Mouse (Mus musculus): ENCODE results near the gene Sept1. TPM values are rescaled to one million over a fixed set of nuclear protein-coding genes. Genes with fewer than 3 reads are reported as not detected.

Gene Sept1
- polyA plus RNA-seq (2015; fragmentation: Nextera tagmentation; extraction: Ambion mirVana): 21.7 and 28.9 TPM in 2 replicates

DNA sequence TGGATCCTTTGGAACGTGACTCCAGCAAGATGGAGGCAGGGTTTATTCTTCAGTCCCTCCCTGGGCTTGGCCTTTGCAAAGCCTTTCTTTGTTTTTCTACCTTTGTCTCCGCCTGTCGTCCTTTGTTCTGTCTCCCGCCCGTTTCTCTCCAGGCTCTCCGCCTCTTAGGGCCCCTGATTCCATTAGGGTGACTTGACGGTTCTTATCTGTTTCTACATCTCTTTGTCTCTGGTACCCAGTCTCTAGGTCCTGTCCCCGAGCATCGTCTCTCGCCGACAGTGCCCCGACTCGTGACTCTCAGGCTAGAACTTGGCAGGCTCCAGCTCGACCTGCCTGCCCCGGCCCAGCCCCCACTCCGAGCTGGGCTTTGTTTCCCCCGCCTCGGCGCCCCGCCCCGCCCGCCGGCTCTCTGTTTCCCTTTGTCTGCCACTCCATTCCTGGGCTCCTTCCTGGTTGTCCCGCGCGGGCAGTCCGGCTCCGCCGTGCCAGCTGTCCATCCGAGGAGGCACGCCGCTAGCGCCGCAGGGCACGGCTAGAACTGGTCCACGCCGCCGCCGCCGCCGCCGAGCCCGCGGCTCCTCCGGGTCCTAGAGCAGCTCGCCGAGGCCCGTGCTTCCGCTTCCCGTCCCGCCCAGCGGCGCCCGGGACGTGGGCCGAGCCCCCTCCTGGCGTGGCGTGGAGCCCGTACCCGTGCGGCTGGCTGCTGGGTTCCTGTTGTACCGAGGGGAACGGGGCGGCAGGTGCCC is at the start of gene Sept1, which contains the start of gene Zfp553:
Gene Sept1, minus strand, starts transcription at position 509 of the 746 bp plus-strand sequence.
Gene Zfp553, plus strand, starts transcription at position 440 of the 746 bp plus-strand sequence.
- peak within 1 kb of the TSS; percentile 99 for H3K27ac ChIP-seq
- no peaks in the 10 kb centered on the region for H3K27me3 ChIP-seq
- H3K9me3 ChIP-seq: no peaks in the 10 kb centered on the region
- peak; percentile 92 for ATAC-seq (ENCODE audit: borderline replicate concordance, extremely low read depth, low FRiP score, low TSS enrichment)
- H3K4me2 ChIP-seq: peak within 1 kb of the TSS; percentile 66
- peaks cover 33% of the 10 kb centered on the region for H3K4me1 ChIP-seq
- peaks cover 43% of the 10 kb centered on the region for H3K36me3 ChIP-seq
- H3K4me3 ChIP-seq: peak within 1 kb of the TSS; percentile 95
- WGBS: under 1% methylated on average over 64 of the region's 64 CpGs
- H3K9ac ChIP-seq: peak within 1 kb of the TSS; percentile 94

DNA sequence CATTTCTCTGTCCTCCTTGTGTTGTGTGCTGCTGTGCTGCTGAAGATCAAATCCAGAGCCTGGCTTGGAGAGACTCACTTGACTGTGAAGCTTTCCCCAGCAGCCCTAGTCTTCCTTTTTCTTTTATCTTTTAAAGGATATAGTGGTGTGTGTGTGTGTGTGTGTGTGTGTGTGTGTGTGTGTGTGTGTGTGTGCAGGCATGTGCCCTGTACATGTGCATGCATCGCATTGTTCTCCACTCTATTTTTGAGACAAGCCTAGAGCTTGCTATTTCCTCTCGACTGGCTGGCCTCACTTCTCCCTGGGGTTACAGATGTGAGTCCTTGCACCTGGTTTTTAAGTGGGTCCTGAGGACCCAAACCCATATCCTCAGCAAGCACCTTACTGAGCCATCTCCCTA is 49.3 kb upstream of the Sept1 start:
- ATAC-seq (ENCODE audit: borderline replicate concordance, extremely low read depth, low FRiP score, low TSS enrichment): no peak
- H3K9me3 ChIP-seq: no peaks in the 10 kb centered on the region
- H3K27me3 ChIP-seq: no peaks in the 10 kb centered on the region
- no peaks in the 10 kb centered on the region for H3K4me1 ChIP-seq
- no peak overlapping the region for H3K9ac ChIP-seq
- no peaks in the 10 kb centered on the region for H3K36me3 ChIP-seq
- no peak overlapping the region for H3K4me2 ChIP-seq
- H3K4me3 ChIP-seq: no peak overlapping the region
- H3K27ac ChIP-seq: no peak overlapping the region
- 73% methylated on average over 2 of the region's 2 CpGs for WGBS

DNA sequence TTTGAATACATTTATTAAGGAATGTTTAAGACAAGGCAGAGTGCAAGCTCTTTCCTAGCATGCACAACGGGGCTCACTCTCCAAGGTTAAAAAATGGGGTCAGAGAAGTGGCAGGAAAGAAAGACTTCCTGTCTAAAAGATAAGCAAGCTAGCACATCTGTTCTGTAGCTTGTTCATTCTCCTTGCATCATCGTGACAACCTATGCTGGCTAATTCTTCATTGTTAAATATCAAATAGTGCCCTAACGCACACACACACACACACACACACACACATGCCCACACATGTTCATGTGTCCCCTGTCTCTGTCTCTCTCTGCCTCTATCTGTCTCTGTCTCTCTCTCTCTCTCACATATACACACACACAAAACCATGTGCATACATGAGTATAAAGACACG is 48.2 kb upstream of the Sept1 start:
- no peaks in the 10 kb centered on the region for H3K9me3 ChIP-seq
- H3K4me1 ChIP-seq: no peaks in the 10 kb centered on the region
- no peak overlapping the region for H3K4me3 ChIP-seq
- no peaks in the 10 kb centered on the region for H3K36me3 ChIP-seq
- no peak overlapping the region for H3K9ac ChIP-seq
- no peak for ATAC-seq (ENCODE audit: borderline replicate concordance, extremely low read depth, low FRiP score, low TSS enrichment)
- H3K4me2 ChIP-seq: no peak overlapping the region
- H3K27me3 ChIP-seq: no peaks in the 10 kb centered on the region
- H3K27ac ChIP-seq: no peak overlapping the region
- WGBS: 39% methylated on average over 4 of the region's 4 CpGs

DNA sequence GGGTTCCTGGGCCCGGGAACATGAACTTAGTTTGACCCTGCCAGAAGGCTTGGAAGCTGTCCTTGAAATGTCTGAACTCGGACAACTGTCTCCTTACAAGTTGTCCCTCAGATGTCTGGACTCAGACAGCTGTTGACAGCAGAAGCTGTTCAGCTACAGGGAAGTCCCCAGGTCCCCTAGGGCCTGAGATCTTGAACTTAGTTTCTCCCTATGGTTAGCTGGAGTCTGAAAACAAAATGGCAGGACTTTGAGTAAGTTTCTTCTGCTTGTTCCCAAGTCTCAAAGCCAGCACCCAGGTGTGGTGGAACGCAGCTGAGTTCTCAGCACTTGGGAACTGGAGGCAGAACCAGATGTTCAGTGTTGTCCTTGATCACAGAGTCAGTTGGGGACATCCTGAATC is 47.2 kb upstream of the Sept1 start:
- H3K4me1 ChIP-seq: no peaks in the 10 kb centered on the region
- ATAC-seq (ENCODE audit: borderline replicate concordance, extremely low read depth, low FRiP score, low TSS enrichment): no peak
- 33% methylated on average over 3 of the region's 3 CpGs for WGBS
- H3K9me3 ChIP-seq: no peaks in the 10 kb centered on the region
- H3K4me2 ChIP-seq: no peak overlapping the region
- no peak overlapping the region for H3K27ac ChIP-seq
- no peaks in the 10 kb centered on the region for H3K36me3 ChIP-seq
- H3K27me3 ChIP-seq: no peaks in the 10 kb centered on the region
- H3K9ac ChIP-seq: no peak overlapping the region
- H3K4me3 ChIP-seq: no peak overlapping the region

DNA sequence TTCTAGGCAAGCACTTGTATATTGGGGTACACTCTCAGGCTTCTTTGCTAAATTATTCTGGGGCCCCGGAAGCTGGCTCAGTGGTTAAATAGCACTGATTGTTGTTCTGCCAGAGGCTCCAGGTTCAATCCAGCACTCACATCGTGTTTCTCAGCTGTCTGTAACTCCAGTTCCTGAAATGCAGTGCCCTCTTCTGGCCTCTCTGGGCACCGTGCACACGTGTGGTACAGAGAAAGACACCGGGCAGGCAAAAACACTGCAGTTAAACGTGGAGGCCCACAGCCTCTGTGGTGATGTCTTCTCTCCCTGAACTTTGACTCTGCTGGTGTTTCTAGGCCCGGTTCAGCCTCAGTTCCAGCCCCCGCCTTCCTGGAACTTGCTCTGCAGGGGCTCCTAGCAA is 45.4 kb upstream of the Sept1 start:
- H3K9ac ChIP-seq: no peak overlapping the region
- H3K36me3 ChIP-seq: no peaks in the 10 kb centered on the region
- ATAC-seq (ENCODE audit: borderline replicate concordance, extremely low read depth, low FRiP score, low TSS enrichment): no peak
- no peaks in the 10 kb centered on the region for H3K27me3 ChIP-seq
- no peak overlapping the region for H3K27ac ChIP-seq
- WGBS: 18% methylated on average over 8 of the region's 8 CpGs
- no peak overlapping the region for H3K4me2 ChIP-seq
- H3K9me3 ChIP-seq: no peaks in the 10 kb centered on the region
- H3K4me3 ChIP-seq: no peak overlapping the region
- H3K4me1 ChIP-seq: peaks cover 4% of the 10 kb centered on the region; the same call in 1 of the 2 replicates

DNA sequence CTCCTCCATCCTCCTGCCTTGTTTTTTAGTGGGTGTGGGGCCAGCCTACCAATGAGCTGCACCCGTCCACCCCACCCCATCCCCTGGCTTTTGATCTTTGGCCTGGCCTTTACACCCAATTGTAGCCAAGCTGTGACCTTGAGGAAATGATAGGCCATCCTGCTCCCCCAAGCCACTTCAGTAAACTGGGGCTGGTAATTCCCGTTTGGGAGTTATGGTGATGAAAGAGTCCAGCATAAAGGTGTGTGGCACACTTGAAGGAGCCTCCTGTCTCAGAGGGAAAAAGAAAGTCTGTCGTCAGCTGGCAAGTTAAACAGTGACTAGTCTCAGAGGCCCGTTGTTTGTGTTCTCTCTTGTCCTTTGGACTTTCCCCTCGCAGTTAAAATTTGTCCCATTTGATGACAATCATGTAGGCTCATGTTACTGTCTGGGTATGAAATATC is 43.6 kb upstream of the Sept1 start:
- Histone ChIP-seq H3K36me3 (peaks cover 6% of the 10 kb centered on the region; the same call in 1 of the 2 replicates), H3K27me3 (no peaks in the 10 kb centered on the region), H3K4me1 (peaks cover 16% of the 10 kb centered on the region), H3K9ac (no peak overlapping the region), H3K4me2 (no peak overlapping the region), H3K9me3 (no peaks in the 10 kb centered on the region), H3K4me3 (no peak overlapping the region), H3K27ac (no peak overlapping the region)
- 44% methylated on average over 5 of the region's 5 CpGs for WGBS
- no peak for ATAC-seq (ENCODE audit: borderline replicate concordance, extremely low read depth, low FRiP score, low TSS enrichment)

DNA sequence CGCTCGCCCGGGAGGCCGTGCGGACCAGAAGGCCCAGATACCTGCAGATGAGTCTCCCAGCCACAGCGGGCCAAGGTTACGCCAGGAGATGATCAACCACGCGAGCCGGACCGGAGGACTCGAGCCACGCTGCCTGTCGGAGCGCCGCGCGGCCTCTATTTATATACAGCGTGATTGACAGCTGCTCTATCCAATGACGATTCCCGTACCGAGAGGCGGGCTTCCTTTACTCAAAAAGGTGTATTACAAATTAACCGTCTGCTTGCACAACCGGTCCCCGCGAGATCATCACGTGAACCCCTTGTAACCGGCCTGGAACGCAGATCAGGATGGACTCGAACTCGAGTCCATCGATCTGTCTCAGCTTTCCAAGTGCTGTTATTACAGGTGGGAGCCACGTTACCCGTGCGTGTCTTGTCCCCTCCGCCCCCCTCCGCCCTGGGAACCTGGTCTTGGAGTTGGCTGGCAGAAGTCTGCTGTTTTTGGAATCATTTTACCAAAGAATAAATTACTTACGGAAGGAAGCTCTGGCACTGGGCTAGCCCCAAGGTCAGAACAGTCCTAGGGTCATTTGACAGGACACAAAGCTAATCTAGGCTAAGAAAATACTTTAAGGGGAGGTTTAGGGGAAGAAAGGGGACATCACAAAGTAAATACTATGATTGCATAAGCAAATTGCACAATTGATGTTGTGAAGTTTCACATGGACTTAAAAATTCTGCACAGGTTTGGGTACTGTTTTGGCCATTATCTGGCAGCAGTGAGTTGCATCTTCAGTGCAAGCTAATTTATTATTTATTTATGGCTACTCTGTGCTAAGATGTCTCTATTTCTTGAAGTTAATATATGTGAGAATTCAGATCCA is 41.2 kb upstream of the Sept1 start, which contains the start of gene Sephs2:
Gene Sephs2, minus strand, starts transcription at position 131 of the 865 bp plus-strand sequence.
- peak; percentile 91 for ATAC-seq (ENCODE audit: borderline replicate concordance, extremely low read depth, low FRiP score, low TSS enrichment)
- H3K4me1 ChIP-seq: peaks cover 16% of the 10 kb centered on the region
- peak within 1 kb of the TSS; percentile 89 for H3K4me3 ChIP-seq
- H3K27me3 ChIP-seq: no peaks in the 10 kb centered on the region
- H3K27ac ChIP-seq: peak within 1 kb of the TSS; percentile 88
- H3K9ac ChIP-seq: peak within 1 kb of the TSS; percentile 90
- H3K4me2 ChIP-seq: peak within 1 kb of the TSS; percentile 89
- H3K36me3 ChIP-seq: peaks cover 20% of the 10 kb centered on the region; the same call in 1 of the 2 replicates
- 1% methylated on average over 39 of the region's 39 CpGs for WGBS
- H3K9me3 ChIP-seq: no peaks in the 10 kb centered on the region

DNA sequence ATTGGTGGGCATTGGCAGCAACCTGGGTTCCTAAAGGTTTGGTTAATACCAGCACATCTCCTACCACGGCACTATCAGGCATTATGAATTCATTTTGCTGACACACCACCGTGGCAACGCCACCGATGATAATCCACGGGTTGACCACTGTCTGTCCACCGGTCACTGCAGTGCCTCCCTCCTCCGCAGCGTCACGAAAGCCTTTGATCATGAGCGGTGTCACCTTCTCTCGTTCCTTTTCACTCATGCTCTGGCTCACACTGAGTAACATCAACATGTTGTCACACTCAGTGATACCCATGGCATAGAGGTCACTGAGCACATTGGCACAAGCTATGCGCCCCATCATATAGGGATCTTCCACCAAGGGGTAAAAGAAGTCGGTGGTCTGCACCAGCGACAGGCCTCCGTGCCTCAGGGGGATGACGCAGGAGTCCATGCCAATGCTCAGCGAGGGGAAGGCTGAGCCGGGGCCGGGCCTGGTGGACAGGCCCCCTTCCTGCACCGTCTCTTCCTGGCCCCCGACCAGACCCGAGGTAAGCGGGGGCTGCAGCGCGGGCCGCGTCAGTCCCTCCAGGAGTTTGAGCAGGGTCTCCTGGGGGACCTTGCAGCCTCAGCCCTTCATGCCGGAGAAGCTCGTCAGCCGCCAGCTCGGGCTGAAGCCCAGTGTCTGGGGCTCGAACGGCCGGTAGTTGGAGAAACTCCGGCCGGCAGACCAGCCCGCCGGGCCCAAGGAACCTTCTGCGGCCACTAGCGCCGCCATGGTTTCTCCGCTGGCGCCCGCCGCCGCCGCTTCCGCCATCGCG is 40.4 kb upstream of the Sept1 start:
- ATAC-seq (ENCODE audit: borderline replicate concordance, extremely low read depth, low FRiP score, low TSS enrichment): peak; percentile 68
- H3K4me1 ChIP-seq: peaks cover 16% of the 10 kb centered on the region
- no peaks in the 10 kb centered on the region for H3K9me3 ChIP-seq

DNA sequence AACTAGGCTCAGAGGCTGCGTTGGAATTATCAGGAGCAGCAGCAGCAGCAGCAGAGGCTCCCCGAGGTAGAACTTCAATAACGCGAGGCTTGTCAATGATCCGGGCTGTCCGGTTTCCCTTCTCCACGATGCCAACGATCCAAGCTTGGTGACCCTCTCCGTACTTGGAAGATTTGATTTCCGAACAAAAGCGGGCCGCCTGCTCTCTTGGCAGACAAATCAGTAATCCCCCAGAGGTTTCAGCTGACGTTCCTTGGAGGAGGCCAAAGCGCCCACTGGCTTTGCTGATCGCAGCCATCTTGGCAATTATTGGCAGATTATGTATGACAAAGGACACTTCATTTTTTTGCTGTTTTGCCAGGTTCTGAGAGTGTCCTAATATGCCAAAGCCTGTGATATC is 39.6 kb upstream of the Sept1 start:
- Histone ChIP-seq H3K9ac (no peak overlapping the region), H3K27me3 (no peaks in the 10 kb centered on the region), H3K4me2 (peak overlapping the region; percentile 89), H3K4me1 (peaks cover 16% of the 10 kb centered on the region), H3K27ac (no peak overlapping the region), H3K4me3 (peak overlapping the region; percentile 89; the same call in 1 of the 2 replicates), H3K9me3 (no peaks in the 10 kb centered on the region), H3K36me3 (peaks cover 23% of the 10 kb centered on the region; the same call in 1 of the 2 replicates)
- WGBS: 95% methylated on average over 15 of the region's 15 CpGs
- no peak for ATAC-seq (ENCODE audit: borderline replicate concordance, extremely low read depth, low FRiP score, low TSS enrichment)

More for the DNA sequence above, 40.4 kb upstream of the Sept1 start:
- 12% methylated on average over 50 of the region's 50 CpGs for WGBS
- Histone ChIP-seq H3K9ac (peak overlapping the region; percentile 90), H3K27me3 (no peaks in the 10 kb centered on the region), H3K27ac (peak overlapping the region; percentile 88), H3K4me3 (peak overlapping the region; percentile 89), H3K36me3 (peaks cover 23% of the 10 kb centered on the region; the same call in 1 of the 2 replicates), H3K4me2 (peak overlapping the region; percentile 89)

DNA sequence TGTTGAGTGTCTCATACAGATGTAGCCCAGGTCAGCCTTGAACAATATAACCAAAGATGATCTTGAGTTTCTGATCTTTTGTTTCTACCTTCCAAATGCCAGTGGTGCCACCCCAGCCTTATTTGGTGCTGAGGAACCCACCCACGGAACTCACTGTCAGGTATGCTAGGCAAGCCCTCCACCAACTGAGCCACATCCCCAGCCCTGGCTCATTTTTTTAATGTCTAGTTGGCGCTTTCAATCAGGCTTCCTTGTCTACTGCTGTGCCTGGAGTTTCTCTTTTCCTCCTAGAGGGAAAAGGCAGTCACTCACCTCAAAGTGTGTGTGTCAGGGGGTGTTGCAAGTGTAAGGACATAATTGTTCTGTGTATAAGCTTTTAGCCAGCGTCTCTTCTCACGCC is 38.2 kb upstream of the Sept1 start:
- H3K27me3 ChIP-seq: no peaks in the 10 kb centered on the region

DNA sequence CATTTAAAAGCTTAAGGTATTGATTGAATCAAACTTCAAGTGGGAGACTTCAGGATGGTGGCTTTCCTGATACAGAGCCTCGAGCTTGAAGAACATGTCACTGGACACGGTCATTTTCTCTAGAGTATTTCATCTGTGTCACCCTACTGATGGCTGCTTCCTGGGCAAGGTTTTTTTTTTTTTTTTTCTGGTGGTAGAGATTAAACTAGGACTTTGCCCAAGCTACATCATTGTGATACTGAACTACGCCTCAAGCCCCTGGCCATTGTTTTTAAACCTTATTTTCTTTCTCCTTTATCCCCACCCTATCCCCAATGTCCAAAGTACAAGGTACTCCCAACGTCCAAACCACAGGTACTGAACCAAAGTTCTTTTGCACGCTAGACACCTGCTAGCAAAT is 37.7 kb upstream of the Sept1 start:
- WGBS: 88% methylated on average over 5 of the region's 5 CpGs
- Histone ChIP-seq H3K4me1 (peaks cover 16% of the 10 kb centered on the region), H3K27ac (no peak overlapping the region), H3K27me3 (no peaks in the 10 kb centered on the region), H3K36me3 (peaks cover 23% of the 10 kb centered on the region; the same call in 1 of the 2 replicates), H3K4me3 (no peak overlapping the region), H3K9me3 (no peaks in the 10 kb centered on the region), H3K4me2 (no peak overlapping the region), H3K9ac (no peak overlapping the region)
- ATAC-seq (ENCODE audit: borderline replicate concordance, extremely low read depth, low FRiP score, low TSS enrichment): no peak

More for the DNA sequence above, 38.2 kb upstream of the Sept1 start:
- Histone ChIP-seq H3K36me3 (peaks cover 23% of the 10 kb centered on the region; the same call in 1 of the 2 replicates), H3K4me3 (no peak overlapping the region), H3K4me1 (peaks cover 16% of the 10 kb centered on the region), H3K4me2 (no peak overlapping the region), H3K9ac (no peak overlapping the region), H3K9me3 (no peaks in the 10 kb centered on the region), H3K27ac (no peak overlapping the region)
- WGBS: 90% methylated on average over 4 of the region's 4 CpGs
- no peak for ATAC-seq (ENCODE audit: borderline replicate concordance, extremely low read depth, low FRiP score, low TSS enrichment)

Measured in lung, embryonic 15.5 days (tissue).